Mouse (Mus musculus): ENCODE data around the gene Mrpl24. TPM values are rescaled to one million over a fixed set of nuclear protein-coding genes. Genes with fewer than 3 reads are reported as not detected.

Mrpl24 gene
- polyA plus RNA-seq, 1 experiment from 2014 or later, result 50.3 TPM

GRCm38 (mm10) chr3:87972776-87973175 is 53.5 kb downstream of the Mrpl24 start:
- DNase-seq (no peak), ATAC-seq (no peak)
- no peak for TF ChIP-seq CTCF (IDR thresholded peaks at IDR 0.05; ENCODE audit: low read depth)
- no peak for TF ChIP-seq EP300 (IDR thresholded peaks at IDR 0.05; ENCODE audit: low read depth)
- H3K4me2 ChIP-seq (ENCODE audit: low read depth, low read length), result peak overlapping the region; percentile 66
- H3K4me1 ChIP-seq (ENCODE audit: insufficient read depth), result peaks cover 13% of the 10 kb centered on the region
- H3K36me3 ChIP-seq (replicated peaks; ENCODE audit: insufficient read depth, low read length), result no peaks in the 10 kb centered on the region
- H3K27ac ChIP-seq (ENCODE audit: low read depth), result no peak overlapping the region
- 36% methylated on average over 5 of the region's 5 CpGs for WGBS (ENCODE audit: insufficient replicate concordance)
- no peaks in the 10 kb centered on the region for H3K9me3 ChIP-seq (ENCODE audit: low read length)
- no peak overlapping the region for H3K9ac ChIP-seq (replicated peaks)
- H3K27me3 ChIP-seq (ENCODE audit: insufficient read depth, low read length), result peaks cover 56% of the 10 kb centered on the region
- H3K4me3 ChIP-seq (ENCODE audit: low read depth, low read length), result no peak overlapping the region

Other genes with a start within 250 kb of the Mrpl24 start
- gene Lrrc71, start 170.9 kb upstream of the Mrpl24 start, polyA plus RNA-seq (2015; fragmentation: Nextera tagmentation; extraction: Ambion mirVana), result 0.23 and 0.25 TPM in 2 replicates
- gene Ntrk1, start 124.3 kb upstream of the Mrpl24 start, polyA plus RNA-seq (2015; fragmentation: Nextera tagmentation; extraction: Ambion mirVana), result 0.47 and 0.53 TPM in 2 replicates
- gene Insrr, start 122.6 kb upstream of the Mrpl24 start, polyA plus RNA-seq (2015; fragmentation: Nextera tagmentation; extraction: Ambion mirVana), result not detected in 2 replicates
- 4.8 and 5.1 TPM in 2 replicates for gene Pear1, start 95.2 kb upstream of the Mrpl24 start, polyA plus RNA-seq (2015; fragmentation: Nextera tagmentation; extraction: Ambion mirVana)
- 0.74 and 0.75 TPM in 2 replicates for gene Sh2d2a, start 72.8 kb upstream of the Mrpl24 start, polyA plus RNA-seq (2015; fragmentation: Nextera tagmentation; extraction: Ambion mirVana)
- 4.4 and 4.5 TPM in 2 replicates for gene Prcc, start 33.9 kb upstream of the Mrpl24 start, polyA plus RNA-seq (2015; fragmentation: Nextera tagmentation; extraction: Ambion mirVana)
- 116 and 123 TPM in 2 replicates for gene Hdgf, start 13.2 kb upstream of the Mrpl24 start, polyA plus RNA-seq (2015; fragmentation: Nextera tagmentation; extraction: Ambion mirVana)
- 12.3 and 13.2 TPM in 2 replicates for gene Isg20l2, start 10.8 kb downstream of the Mrpl24 start, polyA plus RNA-seq (2015; fragmentation: Nextera tagmentation; extraction: Ambion mirVana)
- gene Rrnad1, start 11.2 kb downstream of the Mrpl24 start, polyA plus RNA-seq (2015; fragmentation: Nextera tagmentation; extraction: Ambion mirVana), result 4.3 TPM in 2 replicates
- not detected in 2 replicates for gene Crabp2, start 29.2 kb downstream of the Mrpl24 start, polyA plus RNA-seq (2015; fragmentation: Nextera tagmentation; extraction: Ambion mirVana)
- gene Nes, start 51.6 kb downstream of the Mrpl24 start, polyA plus RNA-seq (2015; fragmentation: Nextera tagmentation; extraction: Ambion mirVana), result 0.83 and 0.95 TPM in 2 replicates
- 0.05 TPM in 1 of 2 replicates, not detected in the other for gene Bcan, start 80.7 kb downstream of the Mrpl24 start, polyA plus RNA-seq (2015; fragmentation: Nextera tagmentation; extraction: Ambion mirVana)
- gene Hapln2, start 108.1 kb downstream of the Mrpl24 start, polyA plus RNA-seq (2015; fragmentation: Nextera tagmentation; extraction: Ambion mirVana), result not detected in 2 replicates
- gene Gpatch4, start 123.6 kb downstream of the Mrpl24 start, polyA plus RNA-seq (2015; fragmentation: Nextera tagmentation; extraction: Ambion mirVana), result 13.1 and 14.3 TPM in 2 replicates
- 78.0 and 80.1 TPM in 2 replicates for gene Naxe, start 139.0 kb downstream of the Mrpl24 start, polyA plus RNA-seq (2015; fragmentation: Nextera tagmentation; extraction: Ambion mirVana)
- not detected in 2 replicates for gene Ttc24, start 158.8 kb downstream of the Mrpl24 start, polyA plus RNA-seq (2015; fragmentation: Nextera tagmentation; extraction: Ambion mirVana)
- gene Iqgap3, start 162.5 kb downstream of the Mrpl24 start, polyA plus RNA-seq (2015; fragmentation: Nextera tagmentation; extraction: Ambion mirVana), result 2.9 and 3.2 TPM in 2 replicates
- gene Mef2d, start 222.9 kb downstream of the Mrpl24 start, polyA plus RNA-seq (2015; fragmentation: Nextera tagmentation; extraction: Ambion mirVana), result 5.7 and 6.4 TPM in 2 replicates

Data from liver, postnatal 0 days (tissue).